Mouse (Mus musculus): ENCODE data around the gene Rad23a. TPM values are rescaled to one million over a fixed set of nuclear protein-coding genes. Genes with fewer than 3 reads are reported as not detected.

The Rad23a gene
- polyA plus RNA-seq, 1 experiment from 2014 or later = 88.1 TPM

DNA sequence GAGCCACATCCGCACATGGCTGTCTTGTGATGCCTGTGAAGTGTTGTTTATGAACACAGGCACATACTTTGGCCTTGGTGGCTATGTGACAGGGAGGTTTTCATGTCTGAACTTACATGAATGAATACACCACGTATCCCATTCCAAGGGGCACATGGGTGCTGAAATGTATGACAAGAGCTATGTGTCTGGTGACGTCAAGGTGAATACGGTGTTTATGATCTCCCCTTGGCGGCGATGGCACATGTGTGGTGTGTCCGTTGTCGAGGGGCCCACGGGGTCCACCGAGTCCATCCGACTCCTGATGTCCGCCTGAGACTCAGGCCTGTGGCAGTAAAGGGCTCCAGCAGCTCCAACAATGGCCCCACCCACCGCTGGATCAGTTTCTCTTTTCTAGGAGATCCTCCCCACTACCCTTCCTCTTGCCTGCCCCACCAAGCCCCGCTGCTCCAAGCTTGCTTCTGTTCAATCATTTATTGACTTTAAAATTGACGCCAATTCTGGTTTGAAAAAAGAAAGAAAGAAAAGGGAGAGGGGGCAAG, 43.1 kb downstream of the Rad23a start:
- 60% methylated on average over 15 of the region's 15 CpGs for WGBS
- H3K4me1 ChIP-seq (ENCODE audit: control insufficient read depth, insufficient read depth, low read length) = peaks cover 44% of the 10 kb centered on the region
- H3K27ac ChIP-seq (ENCODE audit: low read depth, low read length) = peak overlapping the region; percentile 97
- no peak for DNase-seq (ENCODE audit: low spot score)
- H3K9me3 ChIP-seq (replicated peaks; ENCODE audit: control insufficient read depth, low read length) = no peaks in the 10 kb centered on the region
- H3K36me3 ChIP-seq (ENCODE audit: control insufficient read depth, insufficient read depth, low read length) = peaks cover 11% of the 10 kb centered on the region; the same call in 1 of the 2 replicates
- H3K9ac ChIP-seq (ENCODE audit: low read length) = peak overlapping the region; percentile 96
- H3K27me3 ChIP-seq (replicated peaks; ENCODE audit: control insufficient read depth, insufficient read depth, low read length) = peaks cover 23% of the 10 kb centered on the region
- H3K4me2 ChIP-seq (ENCODE audit: low read length) = peak overlapping the region; percentile 77
- peak overlapping the region; percentile 60 for H3K4me3 ChIP-seq (ENCODE audit: low read depth, low read length)
- ATAC-seq = no peak

DNA sequence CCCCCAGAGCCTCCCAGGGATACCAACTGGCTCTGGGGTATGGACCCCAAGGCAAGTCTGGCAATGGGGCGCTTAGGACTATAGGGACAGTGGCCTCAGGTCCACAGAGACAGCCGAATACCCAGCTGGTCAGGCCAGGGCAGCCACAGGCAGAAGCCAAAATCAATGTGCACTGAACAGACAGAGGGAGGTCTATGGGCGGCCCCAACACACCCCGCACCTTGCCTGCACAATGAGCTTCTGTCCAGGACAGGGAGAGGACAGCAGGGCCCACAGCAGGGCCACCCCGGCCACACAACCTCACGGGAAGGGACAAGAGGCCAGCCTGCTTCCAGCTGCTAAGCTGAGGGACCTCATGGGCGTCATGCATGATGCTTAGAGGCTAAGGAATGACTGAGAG, 46.0 kb downstream of the Rad23a start:
- H3K4me2 ChIP-seq (ENCODE audit: low read length) = peak overlapping the region; percentile 34
- peak; percentile 8 for ATAC-seq
- DNase-seq (ENCODE audit: low spot score) = peak; percentile 31
- H3K27ac ChIP-seq (ENCODE audit: low read depth, low read length) = peak overlapping the region; percentile 95
- no peaks in the 10 kb centered on the region for H3K9me3 ChIP-seq (replicated peaks; ENCODE audit: control insufficient read depth, low read length)
- H3K4me1 ChIP-seq (ENCODE audit: control insufficient read depth, insufficient read depth, low read length) = peaks cover 56% of the 10 kb centered on the region
- peaks cover 11% of the 10 kb centered on the region; the same call in 1 of the 2 replicates for H3K36me3 ChIP-seq (ENCODE audit: control insufficient read depth, insufficient read depth, low read length)
- H3K27me3 ChIP-seq (replicated peaks; ENCODE audit: control insufficient read depth, insufficient read depth, low read length) = peaks cover 31% of the 10 kb centered on the region
- no peak overlapping the region for H3K4me3 ChIP-seq (ENCODE audit: low read depth, low read length)
- 26% methylated on average over 7 of the region's 7 CpGs for WGBS
- peak overlapping the region; percentile 47 for H3K9ac ChIP-seq (ENCODE audit: low read length)

DNA sequence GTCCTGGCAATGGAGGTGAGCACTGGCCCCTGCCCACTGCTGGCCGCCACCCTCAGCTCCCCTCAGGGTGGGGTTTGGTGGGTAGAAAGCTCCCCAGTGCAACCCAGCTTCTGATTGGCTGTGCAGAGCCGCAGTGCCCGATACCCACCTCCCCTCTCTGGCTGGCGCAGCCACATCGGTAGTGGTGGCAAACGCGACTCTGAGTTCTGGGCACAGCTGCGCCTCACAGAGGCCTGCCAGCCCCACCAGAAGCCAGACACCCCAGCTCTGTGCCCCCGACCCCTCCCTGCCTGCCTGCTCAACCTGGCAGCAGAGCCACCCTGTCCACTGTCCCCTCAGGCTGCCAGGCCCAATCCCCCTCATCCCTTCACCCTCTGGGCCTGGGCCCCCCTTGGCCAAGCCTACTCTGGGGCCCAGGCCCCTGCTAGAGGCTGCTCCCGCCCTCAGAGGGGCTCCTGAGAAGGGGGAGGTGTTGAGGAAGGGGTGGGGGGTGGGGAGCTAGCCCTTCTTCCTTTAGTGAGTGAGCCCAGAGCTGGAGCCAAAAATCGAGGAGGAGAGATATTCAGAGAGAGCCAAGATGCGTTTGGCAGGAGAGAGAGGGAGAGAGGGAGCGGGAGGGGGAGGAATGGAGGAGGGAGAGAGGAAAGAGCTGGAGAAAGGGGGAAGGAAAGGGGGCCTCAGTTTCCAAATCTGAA, 46.5 kb downstream of the Rad23a start:
- Histone ChIP-seq H3K27me3 (replicated peaks; ENCODE audit: control insufficient read depth, insufficient read depth, low read length) (peaks cover 36% of the 10 kb centered on the region), H3K4me3 (ENCODE audit: low read depth, low read length) (peak overlapping the region; percentile 3), H3K27ac (ENCODE audit: low read depth, low read length) (peak overlapping the region; percentile 95), H3K9ac (ENCODE audit: low read length) (peak overlapping the region; percentile 56), H3K4me1 (ENCODE audit: control insufficient read depth, insufficient read depth, low read length) (peaks cover 61% of the 10 kb centered on the region), H3K9me3 (replicated peaks; ENCODE audit: control insufficient read depth, low read length) (no peaks in the 10 kb centered on the region), H3K4me2 (ENCODE audit: low read length) (peak overlapping the region; percentile 38), H3K36me3 (ENCODE audit: control insufficient read depth, insufficient read depth, low read length) (peaks cover 11% of the 10 kb centered on the region; the same call in 1 of the 2 replicates)
- 27% methylated on average over 12 of the region's 13 CpGs for WGBS
- peak; percentile 85 for ATAC-seq
- peak; percentile 95 for DNase-seq (ENCODE audit: low spot score)

DNA sequence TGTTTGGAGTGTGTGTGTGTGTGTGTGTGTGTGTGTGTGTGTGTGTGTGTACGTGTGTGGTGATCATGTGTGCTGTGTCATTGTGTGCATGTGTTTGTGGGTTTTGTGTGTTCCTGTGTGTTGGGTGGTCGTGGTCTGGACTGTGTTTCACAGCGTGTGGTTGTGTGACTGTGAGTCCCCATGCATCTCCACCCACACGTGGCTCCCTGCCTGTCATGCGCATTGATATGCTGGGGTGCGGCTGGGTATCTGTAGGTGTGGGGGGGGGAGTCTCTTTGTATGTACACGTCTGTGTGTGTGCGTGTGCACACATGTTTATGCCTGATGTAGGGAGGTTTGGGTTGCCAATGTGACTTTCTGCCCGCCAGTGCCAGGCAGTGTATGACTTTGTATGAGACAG, 47.3 kb downstream of the Rad23a start:
- no peak for DNase-seq (ENCODE audit: low spot score)
- Histone ChIP-seq H3K36me3 (ENCODE audit: control insufficient read depth, insufficient read depth, low read length) (peaks cover 11% of the 10 kb centered on the region; the same call in 1 of the 2 replicates), H3K4me3 (ENCODE audit: low read depth, low read length) (no peak overlapping the region; the same call in 1 of the 2 replicates), H3K4me2 (ENCODE audit: low read length) (peak overlapping the region; percentile 38), H3K27ac (ENCODE audit: low read depth, low read length) (peak overlapping the region; percentile 95), H3K27me3 (replicated peaks; ENCODE audit: control insufficient read depth, insufficient read depth, low read length) (peaks cover 31% of the 10 kb centered on the region; the same call in 1 of the 2 replicates), H3K4me1 (ENCODE audit: control insufficient read depth, insufficient read depth, low read length) (peaks cover 62% of the 10 kb centered on the region), H3K9me3 (replicated peaks; ENCODE audit: control insufficient read depth, low read length) (no peaks in the 10 kb centered on the region), H3K9ac (ENCODE audit: low read length) (peak overlapping the region; percentile 56)
- no peak for ATAC-seq
- 71% methylated on average over 9 of the region's 9 CpGs for WGBS

DNA sequence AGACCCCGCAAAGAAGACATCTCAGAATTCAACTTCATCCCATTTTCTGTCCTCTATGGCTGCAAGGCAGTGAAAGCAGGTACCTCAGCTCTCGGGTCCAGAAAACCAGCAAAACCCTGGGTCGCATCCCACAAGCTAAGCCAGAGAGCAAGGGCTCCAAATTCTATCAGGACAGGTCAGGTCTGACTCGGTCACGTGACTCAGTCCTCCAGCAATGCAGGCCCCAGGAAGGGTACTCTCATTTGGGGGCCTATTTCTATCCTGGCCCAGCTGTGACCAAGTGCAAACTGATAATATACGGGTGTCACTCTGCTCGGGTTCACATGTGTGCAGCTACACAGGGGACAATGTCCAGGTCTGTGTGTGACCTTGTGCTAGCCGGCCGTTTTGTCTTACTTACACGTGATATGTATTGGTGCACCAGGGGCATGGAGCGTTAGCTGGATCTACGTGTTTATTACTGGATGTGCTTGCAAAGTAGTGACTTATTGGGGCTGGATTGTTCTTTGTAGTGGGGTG, 48.0 kb downstream of the Rad23a start:
- peaks cover 11% of the 10 kb centered on the region; the same call in 1 of the 2 replicates for H3K36me3 ChIP-seq (ENCODE audit: control insufficient read depth, insufficient read depth, low read length)
- H3K27me3 ChIP-seq (replicated peaks; ENCODE audit: control insufficient read depth, insufficient read depth, low read length) = peaks cover 28% of the 10 kb centered on the region; the same call in 1 of the 2 replicates
- H3K9me3 ChIP-seq (replicated peaks; ENCODE audit: control insufficient read depth, low read length) = no peaks in the 10 kb centered on the region
- no peak overlapping the region for H3K4me2 ChIP-seq (ENCODE audit: low read length)
- no peak overlapping the region for H3K9ac ChIP-seq (ENCODE audit: low read length)
- no peak overlapping the region for H3K4me3 ChIP-seq (ENCODE audit: low read depth, low read length)
- peak overlapping the region; percentile 95 for H3K27ac ChIP-seq (ENCODE audit: low read depth, low read length)
- DNase-seq (ENCODE audit: low spot score) (no peak), ATAC-seq (no peak)
- peaks cover 60% of the 10 kb centered on the region for H3K4me1 ChIP-seq (ENCODE audit: control insufficient read depth, insufficient read depth, low read length)
- 69% methylated on average over 12 of the region's 12 CpGs for WGBS

DNA sequence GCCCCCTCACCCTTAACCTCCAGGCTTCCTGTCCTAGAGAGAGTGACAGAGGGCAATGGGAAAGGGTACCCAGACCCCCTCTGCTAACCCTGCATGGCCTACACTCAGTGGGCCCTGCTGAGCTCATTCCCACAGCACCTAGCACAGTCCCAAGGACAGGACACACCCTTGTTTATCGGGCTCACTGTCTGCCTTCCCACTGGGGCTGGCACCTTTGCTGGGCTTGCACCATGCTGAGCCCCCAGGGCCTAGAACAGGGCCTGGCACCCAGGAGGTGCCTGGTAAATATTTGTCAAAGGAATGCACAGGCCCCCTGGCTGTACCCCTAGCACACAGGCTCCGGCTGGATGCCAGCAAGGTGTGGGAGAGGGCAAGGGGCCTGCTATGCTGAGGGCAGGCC, 49.9 kb downstream of the Rad23a start:
- Histone ChIP-seq H3K4me1 (ENCODE audit: control insufficient read depth, insufficient read depth, low read length) (peaks cover 67% of the 10 kb centered on the region), H3K4me2 (ENCODE audit: low read length) (peak overlapping the region; percentile 31)
- 74% methylated on average over 2 of the region's 2 CpGs for WGBS

DNA sequence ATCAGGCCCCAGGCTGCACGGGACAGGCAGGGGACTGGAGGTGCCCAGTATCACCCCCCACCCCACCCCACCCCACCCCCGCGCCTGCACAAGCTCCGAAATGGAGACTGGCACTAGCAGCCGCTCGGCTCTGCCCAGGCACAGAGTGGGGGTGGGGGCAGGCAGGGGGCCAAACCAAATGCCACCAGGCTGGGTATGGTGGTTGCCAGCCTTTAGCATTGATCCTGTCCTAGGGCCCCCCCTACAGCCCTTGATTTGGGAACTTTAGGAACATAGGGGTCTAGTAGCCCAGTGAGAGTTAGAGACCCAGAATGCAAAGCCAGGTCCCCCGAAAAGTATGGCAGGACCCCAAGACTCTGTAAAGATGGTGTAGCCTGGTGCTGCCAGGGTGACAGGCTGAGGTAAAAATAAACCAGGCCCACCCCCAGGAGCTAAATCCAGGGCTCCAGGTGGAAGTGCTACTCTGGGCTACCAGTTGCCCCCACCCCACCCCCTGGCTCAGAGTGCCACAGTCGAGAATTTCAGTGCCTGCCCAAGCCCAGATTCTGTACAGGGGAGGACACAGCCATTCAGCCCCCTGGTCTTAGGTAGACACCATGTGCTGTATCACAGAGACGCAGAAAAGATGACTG, 50.5 kb downstream of the Rad23a start:
- 0 out of 2 replicates have a peak, but pooled peaks cover 2% of the 10 kb centered on the region for H3K36me3 ChIP-seq (ENCODE audit: control insufficient read depth, insufficient read depth, low read length)
- peak overlapping the region; percentile 79 for H3K27ac ChIP-seq (ENCODE audit: low read depth, low read length)
- WGBS = 42% methylated on average over 9 of the region's 9 CpGs
- H3K27me3 ChIP-seq (replicated peaks; ENCODE audit: control insufficient read depth, insufficient read depth, low read length) = peaks cover 37% of the 10 kb centered on the region
- H3K4me1 ChIP-seq (ENCODE audit: control insufficient read depth, insufficient read depth, low read length) = peaks cover 62% of the 10 kb centered on the region
- H3K4me2 ChIP-seq (ENCODE audit: low read length) = peak overlapping the region; percentile 31
- ATAC-seq = peak; percentile 2; the same call in 1 of the 2 replicates
- H3K4me3 ChIP-seq (ENCODE audit: low read depth, low read length) = no peak overlapping the region
- DNase-seq (ENCODE audit: low spot score) = no peak
- H3K9me3 ChIP-seq (replicated peaks; ENCODE audit: control insufficient read depth, low read length) = no peaks in the 10 kb centered on the region
- peak overlapping the region; percentile 37 for H3K9ac ChIP-seq (ENCODE audit: low read length)

More for the DNA sequence above, 49.9 kb downstream of the Rad23a start:
- Histone ChIP-seq H3K27ac (ENCODE audit: low read depth, low read length) (peak overlapping the region; percentile 79), H3K4me3 (ENCODE audit: low read depth, low read length) (no peak overlapping the region), H3K9me3 (replicated peaks; ENCODE audit: control insufficient read depth, low read length) (no peaks in the 10 kb centered on the region), H3K27me3 (replicated peaks; ENCODE audit: control insufficient read depth, insufficient read depth, low read length) (peaks cover 37% of the 10 kb centered on the region), H3K36me3 (ENCODE audit: control insufficient read depth, insufficient read depth, low read length) (0 out of 2 replicates have a peak, but pooled peaks cover 3% of the 10 kb centered on the region), H3K9ac (ENCODE audit: low read length) (peak overlapping the region; percentile 37; the same call in 1 of the 2 replicates)
- DNase-seq (ENCODE audit: low spot score) (no peak), ATAC-seq (no peak)

DNA sequence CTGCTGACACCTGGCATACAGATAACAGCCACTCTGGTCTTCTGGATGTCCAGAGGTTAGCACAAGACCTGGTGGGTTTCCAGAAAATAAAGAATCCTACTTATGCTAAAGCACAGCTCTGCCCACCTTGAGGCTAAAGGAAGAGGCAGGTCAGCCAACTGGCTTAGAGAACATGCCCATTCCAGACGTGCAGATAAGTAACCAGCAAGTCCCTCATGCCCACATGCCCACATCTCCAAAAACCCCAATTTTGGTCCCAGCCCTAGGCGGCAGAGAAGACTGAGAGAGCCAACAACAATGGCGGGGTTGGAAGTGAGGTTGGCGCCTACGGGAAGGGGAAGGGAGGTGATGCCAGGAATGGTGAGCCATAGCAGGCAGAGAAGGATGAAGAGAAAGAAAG, 51.1 kb downstream of the Rad23a start:
- peak overlapping the region; percentile 79 for H3K27ac ChIP-seq (ENCODE audit: low read depth, low read length)
- H3K36me3 ChIP-seq (ENCODE audit: control insufficient read depth, insufficient read depth, low read length) = 0 out of 2 replicates have a peak, but pooled peaks cover 2% of the 10 kb centered on the region
- WGBS = 37% methylated on average over 5 of the region's 5 CpGs
- peak overlapping the region; percentile 31 for H3K4me2 ChIP-seq (ENCODE audit: low read length)
- peaks cover 40% of the 10 kb centered on the region for H3K27me3 ChIP-seq (replicated peaks; ENCODE audit: control insufficient read depth, insufficient read depth, low read length)
- H3K4me1 ChIP-seq (ENCODE audit: control insufficient read depth, insufficient read depth, low read length) = peaks cover 62% of the 10 kb centered on the region
- H3K9ac ChIP-seq (ENCODE audit: low read length) = no peak overlapping the region; the same call in 1 of the 2 replicates
- DNase-seq (ENCODE audit: low spot score) (no peak), ATAC-seq (no peak)
- no peaks in the 10 kb centered on the region for H3K9me3 ChIP-seq (replicated peaks; ENCODE audit: control insufficient read depth, low read length)
- H3K4me3 ChIP-seq (ENCODE audit: low read depth, low read length) = no peak overlapping the region; the same call in 1 of the 2 replicates
